Mouse (Mus musculus): Measurements from ENCODE around the gene Cemip.

DNA sequence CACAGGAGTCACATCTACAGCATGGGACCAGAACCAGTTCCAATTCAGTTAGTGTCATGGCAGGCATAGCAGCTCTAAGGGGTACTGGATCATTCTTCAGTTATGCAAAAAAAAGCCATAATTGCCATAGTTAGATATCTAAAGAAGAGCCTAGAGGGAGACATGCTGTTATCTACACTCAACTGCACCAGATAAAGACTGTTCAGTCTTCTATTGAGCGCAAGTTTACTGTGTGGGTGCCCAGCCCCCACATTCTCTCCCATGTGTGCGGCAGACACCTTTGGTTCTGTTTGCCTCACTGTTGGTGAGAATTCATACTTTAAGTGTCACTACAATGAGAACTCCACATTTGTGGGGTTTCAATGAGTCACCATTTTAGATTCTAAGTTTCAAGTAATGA, 85.6 kb downstream of the Cemip start:
- TF ChIP-seq POLR2A (IDR thresholded peaks at IDR 0.05; ENCODE audit: extremely low read depth, insufficient read depth, low read length) (no peak), CTCF (IDR thresholded peaks at IDR 0.05; ENCODE audit: low read depth, low read length) (no peak)

Data from liver, adult 2 months (tissue).